29 mouse cellular contexts compared by ENCODE assay signal in the genomic region with DNA sequence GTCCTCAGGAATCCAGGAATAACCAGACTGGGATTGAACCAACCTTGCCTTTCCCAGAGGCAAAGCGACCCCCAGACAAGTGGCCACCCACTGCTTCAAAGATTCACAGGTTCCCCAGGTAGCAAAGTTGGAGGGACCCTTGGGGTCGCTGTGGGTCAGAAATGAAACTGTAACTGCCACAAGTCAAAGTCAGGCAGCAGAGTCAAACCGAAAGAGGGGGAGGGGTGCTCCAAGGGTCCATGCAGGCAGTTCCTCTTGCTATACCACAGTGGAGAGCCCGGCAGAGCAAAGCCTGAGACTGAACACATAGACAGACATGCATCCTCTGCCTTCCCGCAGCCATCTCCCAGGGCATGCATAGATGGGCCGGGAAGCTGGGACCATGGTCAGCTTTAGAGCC.
"Had no signal": no experiment of that assay in that cellular context is flagged by ENCODE, and none has a peak within 500 bp of the region (broad histone marks: within the 10 kb centered on the region; RNA-seq: fewer than 3 reads in every experiment).

No protein-coding gene starts in this region.

- H3K4me1 ChIP-seq: limb, embryonic 10.5 days; limb, embryonic 12.5 days; limb, embryonic 13.5 days; limb, embryonic 15.5 days; liver, embryonic 12.5 days; liver, embryonic 13.5 days; liver, embryonic 15.5 days; lung, embryonic 15.5 days; megakaryocyte, embryonic 14.5 days; midbrain, embryonic 12.5 days; midbrain, embryonic 13.5 days; midbrain, embryonic 15.5 days had no signal

- H3K36me3 ChIP-seq: liver, embryonic 12.5 days; liver, embryonic 13.5 days; liver, embryonic 15.5 days; lung, embryonic 15.5 days; midbrain, embryonic 12.5 days; midbrain, embryonic 13.5 days; midbrain, embryonic 15.5 days had no signal

- H3K4me2 ChIP-seq: limb, embryonic 12.5 days; limb, embryonic 13.5 days; limb, embryonic 15.5 days; liver, embryonic 11.5 days; liver, embryonic 12.5 days; liver, embryonic 13.5 days; liver, embryonic 15.5 days; lung, embryonic 14.5 days; lung, embryonic 15.5 days; midbrain, embryonic 11.5 days; midbrain, embryonic 12.5 days; midbrain, embryonic 13.5 days; midbrain, embryonic 15.5 days had no signal

- H3K27me3 ChIP-seq: limb, embryonic 12.5 days; limb, embryonic 13.5 days; limb, embryonic 15.5 days; liver, embryonic 12.5 days; liver, embryonic 13.5 days; liver, embryonic 15.5 days; lung, embryonic 15.5 days; megakaryocyte, embryonic 14.5 days; midbrain, embryonic 12.5 days; midbrain, embryonic 13.5 days; midbrain, embryonic 15.5 days had no signal

- H3K27ac ChIP-seq: left cerebral cortex, adult 2 months; limb, embryonic 10.5 days; limb, embryonic 12.5 days; limb, embryonic 13.5 days; limb, embryonic 15.5 days; liver, embryonic 12.5 days; liver, embryonic 13.5 days; liver, embryonic 14.5 days; liver, embryonic 15.5 days; lung, embryonic 15.5 days; macrophage; midbrain, embryonic 10.5 days; midbrain, embryonic 12.5 days; midbrain, embryonic 13.5 days; midbrain, embryonic 15.5 days had no signal

- H3K4me3 ChIP-seq: left cerebral cortex, adult 2 months; limb, embryonic 10.5 days; limb, embryonic 12.5 days; limb, embryonic 13.5 days; limb, embryonic 15.5 days; liver, embryonic 12.5 days; liver, embryonic 13.5 days; liver, embryonic 15.5 days; lung, embryonic 15.5 days; megakaryocyte, embryonic 14.5 days; midbrain, embryonic 10.5 days; midbrain, embryonic 12.5 days; midbrain, embryonic 13.5 days; midbrain, embryonic 15.5 days; myocyte had no signal

- H3K9ac ChIP-seq: limb, embryonic 12.5 days; limb, embryonic 13.5 days; limb, embryonic 15.5 days; liver, embryonic 12.5 days; liver, embryonic 13.5 days; liver, embryonic 14.5 days; liver, embryonic 15.5 days; liver, postnatal 0 days; lung, embryonic 14.5 days; lung, embryonic 15.5 days; midbrain, embryonic 12.5 days; midbrain, embryonic 13.5 days; midbrain, embryonic 15.5 days had no signal

- H3K9me3 ChIP-seq: limb, embryonic 10.5 days; limb, embryonic 15.5 days; liver, embryonic 12.5 days; liver, embryonic 13.5 days; liver, embryonic 15.5 days; lung, embryonic 15.5 days; midbrain, embryonic 13.5 days; midbrain, embryonic 15.5 days had no signal

- DNase-seq: left cerebral cortex, postnatal 4 days; liver; liver, embryonic 13.5 days; liver, postnatal 0 days; lung, adult 18-20 months; lung, adult 2 months; lung, embryonic 14.5 days; lung, postnatal 14 days; lung, postnatal 36 days; lung, postnatal 4 days; midbrain, embryonic 14.5 days had no signal
